19 mouse cellular contexts compared by ENCODE assay signal in the genomic region with DNA sequence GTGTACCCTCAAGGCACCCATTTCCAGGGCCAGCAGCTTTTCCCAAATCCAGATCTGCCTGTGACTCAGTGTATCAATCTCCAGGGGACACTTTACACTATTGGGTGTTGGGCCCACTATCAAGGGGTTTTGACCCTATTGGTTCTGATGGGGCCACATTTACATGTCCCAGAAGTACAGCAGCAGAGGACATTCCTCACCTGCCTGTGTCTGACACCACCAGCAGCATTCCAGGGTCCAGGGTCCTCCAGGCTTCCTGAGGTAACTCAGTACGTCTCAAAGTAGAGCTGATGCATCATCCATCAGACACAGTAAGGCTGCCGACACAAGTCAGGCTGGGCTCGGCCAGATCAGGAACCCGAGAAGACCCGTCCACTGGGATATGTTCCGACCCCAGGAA.
"Had no signal": no experiment of that assay in that cellular context is flagged by ENCODE, and none has a peak within 500 bp of the region (broad histone marks: within the 10 kb centered on the region; RNA-seq: fewer than 3 reads in every experiment).

No protein-coding gene starts in this region.

- H3K27ac ChIP-seq: liver, embryonic 12.5 days; liver, embryonic 14.5 days; midbrain, embryonic 10.5 days; midbrain, embryonic 12.5 days; neural tube, embryonic 13.5 days; neural tube, embryonic 15.5 days had no signal

- DNase-seq: lung, adult 18-20 months; lung, embryonic 14.5 days; lung, postnatal 10 days; lung, postnatal 4 days; midbrain, embryonic 14.5 days; retina, postnatal 1 day; right cerebral cortex, adult 18-20 months; right cerebral cortex, postnatal 25 days; right cerebral cortex, postnatal 4 days; thymus, adult 18-20 months; thymus, postnatal 14 days; thymus, postnatal 36 days had no signal

- H3K4me3 ChIP-seq: liver, embryonic 12.5 days; midbrain, embryonic 10.5 days; midbrain, embryonic 12.5 days; myocyte; neural tube, embryonic 13.5 days; neural tube, embryonic 15.5 days had no signal
